Mouse (Mus musculus) kidney, adult 9 months (tissue): ENCODE results near the gene Zfp568.

Experiments used
- DNase-seq: peaks from one replicate; pipeline ENCODE4 v3.0.0; 2022

The Zfp568 gene

GRCm38 (mm10) chr7:29993340-29993739 is 9.6 kb downstream of the Zfp568 start:
- no peak for DNase-seq

- DNase-seq, result no peak
Measured at GRCm38 (mm10) chr7:29995134-29995533, 11.4 kb downstream of the Zfp568 start.

GRCm38 (mm10) chr7:30000601-30001000 is 16.8 kb downstream of the Zfp568 start:
- no peak for DNase-seq

- DNase-seq, result no peak
Measured at GRCm38 (mm10) chr7:30007601-30008000, 23.8 kb downstream of the Zfp568 start.

- DNase-seq, result no peak
Measured at GRCm38 (mm10) chr7:30008020-30008690, 24.4 kb downstream of the Zfp568 start.

GRCm38 (mm10) chr7:30009321-30010085 is 25.7 kb downstream of the Zfp568 start:
- DNase-seq, result peak; percentile 43

GRCm38 (mm10) chr7:30010551-30011195 is 26.9 kb downstream of the Zfp568 start:
- DNase-seq, result no peak

- peak; percentile 62 for DNase-seq
Measured at GRCm38 (mm10) chr7:30012956-30013363, 29.2 kb downstream of the Zfp568 start.

GRCm38 (mm10) chr7:30017226-30017625 is 33.5 kb downstream of the Zfp568 start:
- no peak for DNase-seq

GRCm38 (mm10) chr7:30019543-30019942 is 35.8 kb downstream of the Zfp568 start:
- DNase-seq, result no peak

GRCm38 (mm10) chr7:30023324-30023723 is 39.6 kb downstream of the Zfp568 start:
- no peak for DNase-seq

GRCm38 (mm10) chr7:30023800-30024199 is 40.0 kb downstream of the Zfp568 start:
- no peak for DNase-seq

GRCm38 (mm10) chr7:30025358-30025757 is 41.6 kb downstream of the Zfp568 start:
- no peak for DNase-seq

GRCm38 (mm10) chr7:30027331-30027730 is 43.6 kb downstream of the Zfp568 start:
- DNase-seq, result no peak

GRCm38 (mm10) chr7:30028572-30028971 is 44.8 kb downstream of the Zfp568 start:
- no peak for DNase-seq

GRCm38 (mm10) chr7:30030677-30031076 is 46.9 kb downstream of the Zfp568 start:
- peak; percentile 15 for DNase-seq

- DNase-seq, result no peak
Measured at GRCm38 (mm10) chr7:30031379-30031778, 47.6 kb downstream of the Zfp568 start.

GRCm38 (mm10) chr7:30034331-30034730 is 50.6 kb downstream of the Zfp568 start:
- no peak for DNase-seq

- no peak for DNase-seq
Measured at GRCm38 (mm10) chr7:30044354-30044753, 60.6 kb downstream of the Zfp568 start.

- no peak for DNase-seq
Measured at GRCm38 (mm10) chr7:30048126-30048525, 64.4 kb downstream of the Zfp568 start.

GRCm38 (mm10) chr7:30050882-30051548 is 67.3 kb downstream of the Zfp568 start, which contains the start of gene Zfp14:
Zfp14 (minus strand) TSS chr7:30051380.
- DNase-seq, result peak; percentile 84

GRCm38 (mm10) chr7:30053591-30053990 is 69.8 kb downstream of the Zfp568 start:
- DNase-seq, result no peak

GRCm38 (mm10) chr7:30060341-30060740 is 76.6 kb downstream of the Zfp568 start:
- no peak for DNase-seq
